Mouse (Mus musculus): Measurements from ENCODE around the gene Cd84.

DNA sequence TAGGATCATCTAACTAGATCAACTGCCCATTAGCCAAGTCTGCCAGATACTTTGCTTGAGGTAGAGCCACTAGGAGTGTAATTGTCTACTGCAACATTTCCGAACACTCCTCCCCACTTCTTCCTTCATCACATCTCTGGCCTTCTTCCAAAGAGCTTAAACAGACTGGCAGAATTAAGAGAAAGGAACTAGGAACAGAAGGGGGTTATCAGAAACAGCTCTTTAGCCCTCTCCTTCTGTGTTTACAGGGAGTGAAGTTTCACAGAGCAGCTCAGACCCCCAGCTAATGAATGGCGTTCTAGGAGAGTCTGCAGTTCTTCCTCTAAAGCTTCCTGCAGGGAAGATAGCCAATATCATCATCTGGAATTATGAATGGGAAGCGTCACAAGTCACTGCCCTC, 94.4 kb downstream of the Cd84 start:
- TF ChIP-seq CTCF (IDR thresholded peaks at IDR 0.05; ENCODE audit: borderline replicate concordance, insufficient read depth, low read depth, low read length) (no peak), POLR2A (IDR thresholded peaks at IDR 0.05; ENCODE audit: borderline replicate concordance, insufficient read depth, low read length) (no peak)

All from cerebellum, adult 2 months (tissue).